Mouse (Mus musculus): ENCODE results near the gene 2210407C18Rik. TPM values are rescaled to one million over a fixed set of nuclear protein-coding genes. Genes with fewer than 3 reads are reported as not detected.

2210407C18Rik gene
- total and polyA plus RNA-seq, 3 experiments, result not detected

- H3K9me3 ChIP-seq (replicated peaks; ENCODE audit: low read length), result no peaks in the 10 kb centered on the region
- TF ChIP-seq POLR2AphosphoS2 (IDR thresholded peaks at IDR 0.05; ENCODE audit: low read depth, low read length) (no peak), HCFC1 (IDR thresholded peaks at IDR 0.05; ENCODE audit: low read depth, low read length) (no peak), CHD2 (IDR thresholded peaks at IDR 0.05; ENCODE audit: low read length) (no peak), ZMIZ1 (IDR thresholded peaks at IDR 0.05; ENCODE audit: low read depth, low read length) (no peak), MEF2A (IDR thresholded peaks at IDR 0.05; ENCODE audit: borderline replicate concordance, low read depth, low read length) (no peak), E2F4 (IDR thresholded peaks at IDR 0.05; ENCODE audit: insufficient replicate concordance, low read depth, low read length) (no peak)
- in situ Hi-C loops (cut with MboI; ENCODE audit: low pct_ligation_motif_present, low pct_unique_long_range_greater_than_20kb, low sequenced_read_pairs), result no loop called here
- no peaks in the 10 kb centered on the region for H3K36me3 ChIP-seq (replicated peaks in 1 of 2; ENCODE audit: control insufficient read depth in 1 of 2, insufficient read depth in 1 of 2, low read length in 1 of 2)
- H3K79me2 ChIP-seq (replicated peaks; ENCODE audit: control insufficient read depth, extremely low read depth, insufficient read depth, poor library complexity, severe bottlenecking), result no peaks in the 10 kb centered on the region
- H3K4me3 ChIP-seq (replicated peaks in 1 of 3; ENCODE audit: low read depth in 2 of 3, low read length in 2 of 3, poor library complexity in 1 of 3), result no peak within 1 kb of the TSS
- H3K27ac ChIP-seq (ENCODE audit: insufficient read depth, low read depth), result no peak within 1 kb of the TSS
- no peak within 1 kb of the TSS for H3K9ac ChIP-seq (ENCODE audit: insufficient read depth, low read depth)
- H3K4me2 ChIP-seq (ENCODE audit: insufficient read depth, low read depth, poor library complexity, severe bottlenecking), result no peak within 1 kb of the TSS
- dilution Hi-C loops (cut with MboI; ENCODE audit: extremely low pct_ligation_motif_present, extremely low pct_unique_long_range_greater_than_20kb, low sequenced_read_pairs), result no loop called here
- DNase-seq (ENCODE audit: extremely low read depth), result no peak
- H3K27me3 ChIP-seq (replicated peaks), result peaks cover 63% of the 10 kb centered on the region
- no peaks in the 10 kb centered on the region for H3K4me1 ChIP-seq (ENCODE audit: control insufficient read depth in 1 of 2, insufficient read depth in 2 of 2)
These were observed 45.5 kb downstream of the 2210407C18Rik start, which contains the start of gene Olfr224 for GRCm38 (mm10) chr11:58570405-58570804. Olfr224 (minus strand) TSS chr11:58570553.

Other genes with a start within 250 kb of the 2210407C18Rik start
Only the 20 nearest of the 28 such genes appear.
- gene Lypd9, start 163.2 kb downstream of the 2210407C18Rik start, total RNA-seq (2012; rRNA removed), result not detected in 2 replicates
- not detected in 2 replicates for gene Lypd9, start 163.2 kb downstream of the 2210407C18Rik start, total RNA-seq (2014; rRNA removed)
- not detected in 2 replicates for gene Lypd9, start 163.2 kb downstream of the 2210407C18Rik start, polyA plus RNA-seq (2012; ENCODE audit: insufficient read length, low read depth)
- gene Olfr30, start 153.8 kb downstream of the 2210407C18Rik start, total RNA-seq (2012; rRNA removed), result not detected in 2 replicates
- gene Olfr30, start 153.8 kb downstream of the 2210407C18Rik start, total RNA-seq (2014; rRNA removed), result not detected in 2 replicates
- gene Olfr30, start 153.8 kb downstream of the 2210407C18Rik start, polyA plus RNA-seq (2012; ENCODE audit: insufficient read length, low read depth), result not detected in 2 replicates
- not detected in 2 replicates for gene Olfr332, start 123.5 kb downstream of the 2210407C18Rik start, total RNA-seq (2012; rRNA removed)
- gene Olfr332, start 123.5 kb downstream of the 2210407C18Rik start, total RNA-seq (2014; rRNA removed), result not detected in 2 replicates
- not detected in 2 replicates for gene Olfr332, start 123.5 kb downstream of the 2210407C18Rik start, polyA plus RNA-seq (2012; ENCODE audit: insufficient read length, low read depth)
- not detected in 2 replicates for gene Olfr331, start 113.5 kb downstream of the 2210407C18Rik start, total RNA-seq (2012; rRNA removed)
- gene Olfr331, start 113.5 kb downstream of the 2210407C18Rik start, total RNA-seq (2014; rRNA removed), result not detected in 2 replicates
- gene Olfr331, start 113.5 kb downstream of the 2210407C18Rik start, polyA plus RNA-seq (2012; ENCODE audit: insufficient read length, low read depth), result not detected in 2 replicates
- gene Olfr330, start 81.2 kb downstream of the 2210407C18Rik start, total RNA-seq (2012; rRNA removed), result not detected in 2 replicates
- not detected in 2 replicates for gene Olfr330, start 81.2 kb downstream of the 2210407C18Rik start, total RNA-seq (2014; rRNA removed)
- gene Olfr330, start 81.2 kb downstream of the 2210407C18Rik start, polyA plus RNA-seq (2012; ENCODE audit: insufficient read length, low read depth), result not detected in 2 replicates
- gene Olfr329-ps, start 69.7 kb downstream of the 2210407C18Rik start, total RNA-seq (2012; rRNA removed), result not detected in 2 replicates
- not detected in 2 replicates for gene Olfr329-ps, start 69.7 kb downstream of the 2210407C18Rik start, total RNA-seq (2014; rRNA removed)
- not detected in 2 replicates for gene Olfr329-ps, start 69.7 kb downstream of the 2210407C18Rik start, polyA plus RNA-seq (2012; ENCODE audit: insufficient read length, low read depth)
- not detected in 2 replicates for gene Olfr328, start 60.4 kb downstream of the 2210407C18Rik start, total RNA-seq (2012; rRNA removed)
- gene Olfr328, start 60.4 kb downstream of the 2210407C18Rik start, total RNA-seq (2014; rRNA removed), result not detected in 2 replicates
- gene Olfr328, start 60.4 kb downstream of the 2210407C18Rik start, polyA plus RNA-seq (2012; ENCODE audit: insufficient read length, low read depth), result not detected in 2 replicates
- gene Olfr224, start 45.5 kb downstream of the 2210407C18Rik start, total RNA-seq (2012; rRNA removed), result not detected in 2 replicates
- not detected in 2 replicates for gene Olfr224, start 45.5 kb downstream of the 2210407C18Rik start, total RNA-seq (2014; rRNA removed)
- not detected in 2 replicates for gene Olfr224, start 45.5 kb downstream of the 2210407C18Rik start, polyA plus RNA-seq (2012; ENCODE audit: insufficient read length, low read depth)
- gene Olfr325, start 38.3 kb downstream of the 2210407C18Rik start, total RNA-seq (2012; rRNA removed), result not detected in 2 replicates
- not detected in 2 replicates for gene Olfr325, start 38.3 kb downstream of the 2210407C18Rik start, total RNA-seq (2014; rRNA removed)
- gene Olfr325, start 38.3 kb downstream of the 2210407C18Rik start, polyA plus RNA-seq (2012; ENCODE audit: insufficient read length, low read depth), result not detected in 2 replicates
- not detected in 2 replicates for gene Olfr324, start 21.0 kb downstream of the 2210407C18Rik start, total RNA-seq (2012; rRNA removed)
- not detected in 2 replicates for gene Olfr324, start 21.0 kb downstream of the 2210407C18Rik start, total RNA-seq (2014; rRNA removed)
- gene Olfr324, start 21.0 kb downstream of the 2210407C18Rik start, polyA plus RNA-seq (2012; ENCODE audit: insufficient read length, low read depth), result not detected in 2 replicates
- gene Olfr323, start 14.4 kb upstream of the 2210407C18Rik start, total RNA-seq (2012; rRNA removed), result not detected in 2 replicates
- not detected in 2 replicates for gene Olfr323, start 14.4 kb upstream of the 2210407C18Rik start, total RNA-seq (2014; rRNA removed)
- not detected in 2 replicates for gene Olfr323, start 14.4 kb upstream of the 2210407C18Rik start, polyA plus RNA-seq (2012; ENCODE audit: insufficient read length, low read depth)
- gene Trim58, start 24.4 kb upstream of the 2210407C18Rik start, total RNA-seq (2012; rRNA removed), result not detected in 2 replicates
- not detected in 2 replicates for gene Trim58, start 24.4 kb upstream of the 2210407C18Rik start, total RNA-seq (2014; rRNA removed)
- not detected in 2 replicates for gene Trim58, start 24.4 kb upstream of the 2210407C18Rik start, polyA plus RNA-seq (2012; ENCODE audit: insufficient read length, low read depth)
- gene Olfr322, start 42.7 kb upstream of the 2210407C18Rik start, total RNA-seq (2012; rRNA removed), result not detected in 2 replicates
- gene Olfr322, start 42.7 kb upstream of the 2210407C18Rik start, total RNA-seq (2014; rRNA removed), result not detected in 2 replicates
- not detected in 2 replicates for gene Olfr322, start 42.7 kb upstream of the 2210407C18Rik start, polyA plus RNA-seq (2012; ENCODE audit: insufficient read length, low read depth)
- not detected in 2 replicates for gene Olfr320, start 65.0 kb upstream of the 2210407C18Rik start, total RNA-seq (2012; rRNA removed)
- gene Olfr320, start 65.0 kb upstream of the 2210407C18Rik start, total RNA-seq (2014; rRNA removed), result not detected in 2 replicates
- not detected in 2 replicates for gene Olfr320, start 65.0 kb upstream of the 2210407C18Rik start, polyA plus RNA-seq (2012; ENCODE audit: insufficient read length, low read depth)
- gene Olfr319, start 83.1 kb upstream of the 2210407C18Rik start, total RNA-seq (2012; rRNA removed), result not detected in 2 replicates
- gene Olfr319, start 83.1 kb upstream of the 2210407C18Rik start, total RNA-seq (2014; rRNA removed), result not detected in 2 replicates
- gene Olfr319, start 83.1 kb upstream of the 2210407C18Rik start, polyA plus RNA-seq (2012; ENCODE audit: insufficient read length, low read depth), result not detected in 2 replicates
- gene Olfr318, start 107.9 kb upstream of the 2210407C18Rik start, total RNA-seq (2012; rRNA removed), result not detected in 2 replicates
- not detected in 2 replicates for gene Olfr318, start 107.9 kb upstream of the 2210407C18Rik start, total RNA-seq (2014; rRNA removed)
- not detected in 2 replicates for gene Olfr318, start 107.9 kb upstream of the 2210407C18Rik start, polyA plus RNA-seq (2012; ENCODE audit: insufficient read length, low read depth)
- not detected in 2 replicates for gene Olfr317, start 123.1 kb upstream of the 2210407C18Rik start, total RNA-seq (2012; rRNA removed)
- gene Olfr317, start 123.1 kb upstream of the 2210407C18Rik start, total RNA-seq (2014; rRNA removed), result not detected in 2 replicates
- gene Olfr317, start 123.1 kb upstream of the 2210407C18Rik start, polyA plus RNA-seq (2012; ENCODE audit: insufficient read length, low read depth), result not detected in 2 replicates
- gene Olfr316, start 136.7 kb upstream of the 2210407C18Rik start, total RNA-seq (2012; rRNA removed), result not detected in 2 replicates
- not detected in 2 replicates for gene Olfr316, start 136.7 kb upstream of the 2210407C18Rik start, total RNA-seq (2014; rRNA removed)
- gene Olfr316, start 136.7 kb upstream of the 2210407C18Rik start, polyA plus RNA-seq (2012; ENCODE audit: insufficient read length, low read depth), result not detected in 2 replicates
- gene Olfr315, start 157.1 kb upstream of the 2210407C18Rik start, total RNA-seq (2012; rRNA removed), result not detected in 2 replicates
- not detected in 2 replicates for gene Olfr315, start 157.1 kb upstream of the 2210407C18Rik start, total RNA-seq (2014; rRNA removed)
- gene Olfr315, start 157.1 kb upstream of the 2210407C18Rik start, polyA plus RNA-seq (2012; ENCODE audit: insufficient read length, low read depth), result not detected in 2 replicates
- not detected in 2 replicates for gene Olfr314, start 166.9 kb upstream of the 2210407C18Rik start, total RNA-seq (2012; rRNA removed)
- gene Olfr314, start 166.9 kb upstream of the 2210407C18Rik start, total RNA-seq (2014; rRNA removed), result not detected in 2 replicates
- gene Olfr314, start 166.9 kb upstream of the 2210407C18Rik start, polyA plus RNA-seq (2012; ENCODE audit: insufficient read length, low read depth), result not detected in 2 replicates

Measured in CH12.LX (cell line).